Mouse (Mus musculus) lung, postnatal 0 days (tissue): Measurements from ENCODE around the gene St6gal1. TPM values are rescaled to one million over a fixed set of nuclear protein-coding genes. Genes with fewer than 3 reads are reported as not detected.

Experiments
- ATAC-seq: fragments of 200-750 bp; cut with Nextera tagmentation; 2 replicates; pipeline ENCODE4 v1.8.0; 2017; ENCODE audit warnings: moderate library complexity
- DNase-seq: peaks from one replicate; pipeline ENCODE4 v3.0.0-alpha.2; 2016; ENCODE audit warnings: low spot score
- H3K27ac ChIP-seq: fragments of 300-500 bp; sonication (generic); 2 replicates; pipeline ENCODE4 v1.5.1; 2014; ENCODE audit warnings: antibody characterized with exemption, mild to moderate bottlenecking, low read length, mixed read lengths
- H3K27me3 ChIP-seq: fragments of 300-500 bp; sonication (generic); replicated peaks from 2 replicates; pipeline ENCODE4 v1.6.1; 2014; ENCODE audit warnings: low read length, mixed read lengths; ENCODE audit not compliant: insufficient read depth
- H3K36me3 ChIP-seq: fragments of 300-500 bp; sonication (generic); 2 replicates; pipeline ENCODE4 v1.6.1; 2014; ENCODE audit warnings: low read length, mixed read lengths; ENCODE audit not compliant: insufficient read depth
- H3K4me1 ChIP-seq: fragments of 300-500 bp; sonication (generic); 2 replicates; pipeline ENCODE4 v1.6.1; 2014; ENCODE audit warnings: antibody characterized with exemption, low read depth, low read length, mixed read lengths; ENCODE audit not compliant: insufficient read depth
- H3K4me2 ChIP-seq: fragments of 300-500 bp; sonication (generic); replicated peaks from 2 replicates; pipeline ENCODE4 v1.6.1; 2014; ENCODE audit warnings: low read depth, mild to moderate bottlenecking, low read length, moderate library complexity, mixed read lengths
- H3K4me3 ChIP-seq: fragments of 300-500 bp; sonication (generic); 2 replicates; pipeline ENCODE4 v1.5.1; 2014; ENCODE audit warnings: low read depth, low read length
- H3K9ac ChIP-seq: fragments of 300-500 bp; sonication (generic); replicated peaks from 2 replicates; pipeline ENCODE4 v1.6.1; 2014; ENCODE audit warnings: low read depth, mild to moderate bottlenecking
- H3K9me3 ChIP-seq: fragments of 300-500 bp; sonication (generic); 2 replicates; pipeline ENCODE4 v1.6.1; 2016; ENCODE audit warnings: low read length, mixed read lengths
- CTCF ChIP-seq: IDR thresholded peaks from 2 replicates; pipeline ENCODE4 v1.5.1; 2016; ENCODE audit warnings: antibody characterized with exemption, mild to moderate bottlenecking
- EP300 ChIP-seq: IDR thresholded peaks from 2 replicates; pipeline ENCODE4 v1.6.1; 2016; ENCODE audit warnings: antibody characterized with exemption, mild to moderate bottlenecking, control low read depth
- WGBS: fragments of 180-500 bp; shearing (Covaris S2); extraction: QIAGEN DNeasy Blood & Tissue Kit; methylation state at CpG from one replicate; pipeline ENCODE4 v1.1.7; 2014; 5-methylcytosine and 5-hydroxymethylcytosine counted together
- polyA plus RNA-seq: library from polyadenylated mRNA; unstranded; fragments of >200 nt; fragmentation: Nextera tagmentation; extraction: Ambion mirVana; gene quantifications from 2 replicates; pipeline ENCODE4 v1.2.1, GENCODE M21; 2015

The St6gal1 gene
- polyA plus RNA-seq, 1 experiment from 2014 or later = 46.4 TPM

- H3K27ac ChIP-seq = no peak overlapping the region
- H3K9ac ChIP-seq = no peak overlapping the region
- H3K4me1 ChIP-seq = no peaks in the 10 kb centered on the region; the same call in 1 of the 2 replicates
- H3K4me2 ChIP-seq = no peak overlapping the region
- H3K27me3 ChIP-seq = no peaks in the 10 kb centered on the region
- 0 out of 2 replicates have a peak, but pooled peaks have one; percentile 25 for ATAC-seq
- WGBS = 60% methylated on average over 6 of the region's 6 CpGs
- H3K36me3 ChIP-seq = peaks cover 5% of the 10 kb centered on the region; the same call in 1 of the 2 replicates
- DNase-seq = peak; percentile 25
- TF ChIP-seq EP300 = no peak
- no peak for TF ChIP-seq CTCF
- H3K9me3 ChIP-seq = no peaks in the 10 kb centered on the region
- H3K4me3 ChIP-seq = no peak overlapping the region
These were observed 109.5 kb downstream of the St6gal1 start for GRCm38 (mm10) chr16:23333875-23334551.

- Histone ChIP-seq H3K9me3 (no peaks in the 10 kb centered on the region), H3K4me1 (no peaks in the 10 kb centered on the region; the same call in 1 of the 2 replicates), H3K4me3 (no peak overlapping the region), H3K36me3 (peaks cover 5% of the 10 kb centered on the region; the same call in 1 of the 2 replicates), H3K4me2 (no peak overlapping the region), H3K27me3 (no peaks in the 10 kb centered on the region), H3K27ac (no peak overlapping the region), H3K9ac (no peak overlapping the region)
- DNase-seq = peak; percentile 19
- 29% methylated on average over 4 of the region's 4 CpGs for WGBS
- TF ChIP-seq EP300 = no peak
- no peak for TF ChIP-seq CTCF
- no peak for ATAC-seq
These were observed 112.8 kb downstream of the St6gal1 start for GRCm38 (mm10) chr16:23337317-23337716.

- WGBS = 91% methylated on average over 2 of the region's 2 CpGs
- DNase-seq (no peak), ATAC-seq (no peak)
- Histone ChIP-seq H3K36me3 (peaks cover 5% of the 10 kb centered on the region; the same call in 1 of the 2 replicates), H3K4me2 (no peak overlapping the region), H3K4me3 (no peak overlapping the region), H3K4me1 (no peaks in the 10 kb centered on the region; the same call in 1 of the 2 replicates), H3K27ac (no peak overlapping the region), H3K9me3 (no peaks in the 10 kb centered on the region), H3K27me3 (no peaks in the 10 kb centered on the region), H3K9ac (no peak overlapping the region)
- no peak for TF ChIP-seq EP300
- no peak for TF ChIP-seq CTCF
These were observed 116.7 kb downstream of the St6gal1 start for GRCm38 (mm10) chr16:23341254-23341653.

- TF ChIP-seq CTCF = no peak
- no peak for TF ChIP-seq EP300
These were observed 126.3 kb downstream of the St6gal1 start for GRCm38 (mm10) chr16:23350802-23351201.

GRCm38 (mm10) chr16:23361031-23361430 is 136.5 kb downstream of the St6gal1 start:
- DNase-seq = no peak
- Histone ChIP-seq H3K4me3 (no peak overlapping the region), H3K27me3 (no peaks in the 10 kb centered on the region), H3K9me3 (no peaks in the 10 kb centered on the region), H3K4me1 (no peaks in the 10 kb centered on the region), H3K27ac (no peak overlapping the region), H3K36me3 (peaks cover 12% of the 10 kb centered on the region; the same call in 1 of the 2 replicates), H3K4me2 (no peak overlapping the region), H3K9ac (no peak overlapping the region)
- no peak for ATAC-seq
- no peak for TF ChIP-seq CTCF
- TF ChIP-seq EP300 = no peak
- 84% methylated on average over 4 of the region's 4 CpGs for WGBS

More at GRCm38 (mm10) chr16:23350802-23351201, 126.3 kb downstream of the St6gal1 start:
- WGBS = 19% methylated on average over 2 of the region's 2 CpGs
- peak; percentile 18 for DNase-seq
- H3K36me3 ChIP-seq = 0 out of 2 replicates have a peak, but pooled peaks cover 6% of the 10 kb centered on the region
- no peak overlapping the region for H3K9ac ChIP-seq
- peaks cover 13% of the 10 kb centered on the region; the same call in 1 of the 2 replicates for H3K4me1 ChIP-seq
- no peak overlapping the region for H3K27ac ChIP-seq
- no peaks in the 10 kb centered on the region for H3K9me3 ChIP-seq
- no peaks in the 10 kb centered on the region for H3K27me3 ChIP-seq
- H3K4me3 ChIP-seq = no peak overlapping the region
- no peak overlapping the region for H3K4me2 ChIP-seq
- no peak for ATAC-seq

GRCm38 (mm10) chr16:23361434-23361970 is 137.0 kb downstream of the St6gal1 start:
- Histone ChIP-seq H3K27me3 (no peaks in the 10 kb centered on the region), H3K4me3 (no peak overlapping the region), H3K4me2 (no peak overlapping the region), H3K9me3 (no peaks in the 10 kb centered on the region), H3K9ac (no peak overlapping the region), H3K27ac (no peak overlapping the region), H3K4me1 (no peaks in the 10 kb centered on the region), H3K36me3 (peaks cover 12% of the 10 kb centered on the region; the same call in 1 of the 2 replicates)
- no peak for ATAC-seq
- DNase-seq = no peak
- WGBS = 85% methylated on average over 3 of the region's 3 CpGs
- no peak for TF ChIP-seq EP300
- no peak for TF ChIP-seq CTCF
